Mouse (Mus musculus) cerebellum, adult 9-10 months (tissue): ENCODE measurements around the gene Pik3r4.
"Not testable (repeated sequence)": the region's sequence is repeated elsewhere in the genome, so short reads cannot be mapped to it uniquely, and the experiment has no call there.

ENCODE experiments used
- DNase-seq: peaks from one replicate; pipeline ENCODE4 v3.0.0; 2022

Gene Pik3r4

GRCm38 (mm10) chr9:105642460-105643371 is at the start of gene Pik3r4:
Gene Pik3r4 (plus strand): TSS chr9:105642978.
- DNase-seq = peak; percentile 90

- DNase-seq = no peak
These were observed 43.9 kb upstream of the Pik3r4 start for GRCm38 (mm10) chr9:105598906-105599305.

- DNase-seq = peak; percentile 34
These were observed 30.6 kb upstream of the Pik3r4 start for GRCm38 (mm10) chr9:105611980-105612771.

GRCm38 (mm10) chr9:105612919-105613318 is 29.9 kb upstream of the Pik3r4 start:
- DNase-seq = peak; percentile 71

GRCm38 (mm10) chr9:105615952-105616351 is 26.8 kb upstream of the Pik3r4 start:
- no peak for DNase-seq

- peak; percentile 47 for DNase-seq
These were observed 25.5 kb upstream of the Pik3r4 start for GRCm38 (mm10) chr9:105617274-105617673.

GRCm38 (mm10) chr9:105633961-105634360 is 8.8 kb upstream of the Pik3r4 start:
- no peak for DNase-seq

- not testable (repeated sequence) for DNase-seq
These were observed 1.4 kb upstream of the Pik3r4 start for GRCm38 (mm10) chr9:105641377-105641776.

GRCm38 (mm10) chr9:105656189-105656588 is 13.4 kb downstream of the Pik3r4 start:
- DNase-seq = no peak

- no peak for DNase-seq
These were observed 15.4 kb downstream of the Pik3r4 start for GRCm38 (mm10) chr9:105658216-105658615.

GRCm38 (mm10) chr9:105659877-105660276 is 17.1 kb downstream of the Pik3r4 start:
- DNase-seq = no peak

- no peak for DNase-seq
These were observed 22.5 kb downstream of the Pik3r4 start for GRCm38 (mm10) chr9:105665269-105665668.

- DNase-seq = no peak
These were observed 28.1 kb downstream of the Pik3r4 start for GRCm38 (mm10) chr9:105670916-105671315.

- DNase-seq = no peak
These were observed 29.3 kb downstream of the Pik3r4 start for GRCm38 (mm10) chr9:105672032-105672431.

GRCm38 (mm10) chr9:105675941-105676340 is 33.2 kb downstream of the Pik3r4 start:
- no peak for DNase-seq

- DNase-seq = no peak
These were observed 38.6 kb downstream of the Pik3r4 start for GRCm38 (mm10) chr9:105681386-105681785.

GRCm38 (mm10) chr9:105684549-105685165 is 41.9 kb downstream of the Pik3r4 start:
- DNase-seq = no peak

GRCm38 (mm10) chr9:105689485-105689884 is 46.7 kb downstream of the Pik3r4 start:
- DNase-seq = no peak

GRCm38 (mm10) chr9:105692472-105692871 is 49.7 kb downstream of the Pik3r4 start:
- no peak for DNase-seq

- DNase-seq = no peak
These were observed 50.3 kb downstream of the Pik3r4 start for GRCm38 (mm10) chr9:105693056-105693455.

GRCm38 (mm10) chr9:105693854-105694253 is 51.1 kb downstream of the Pik3r4 start:
- peak; percentile 51 for DNase-seq

- no peak for DNase-seq
These were observed 54.2 kb downstream of the Pik3r4 start for GRCm38 (mm10) chr9:105696818-105697564.
